17 mouse cellular contexts compared by ENCODE assay signal in the genomic region with DNA sequence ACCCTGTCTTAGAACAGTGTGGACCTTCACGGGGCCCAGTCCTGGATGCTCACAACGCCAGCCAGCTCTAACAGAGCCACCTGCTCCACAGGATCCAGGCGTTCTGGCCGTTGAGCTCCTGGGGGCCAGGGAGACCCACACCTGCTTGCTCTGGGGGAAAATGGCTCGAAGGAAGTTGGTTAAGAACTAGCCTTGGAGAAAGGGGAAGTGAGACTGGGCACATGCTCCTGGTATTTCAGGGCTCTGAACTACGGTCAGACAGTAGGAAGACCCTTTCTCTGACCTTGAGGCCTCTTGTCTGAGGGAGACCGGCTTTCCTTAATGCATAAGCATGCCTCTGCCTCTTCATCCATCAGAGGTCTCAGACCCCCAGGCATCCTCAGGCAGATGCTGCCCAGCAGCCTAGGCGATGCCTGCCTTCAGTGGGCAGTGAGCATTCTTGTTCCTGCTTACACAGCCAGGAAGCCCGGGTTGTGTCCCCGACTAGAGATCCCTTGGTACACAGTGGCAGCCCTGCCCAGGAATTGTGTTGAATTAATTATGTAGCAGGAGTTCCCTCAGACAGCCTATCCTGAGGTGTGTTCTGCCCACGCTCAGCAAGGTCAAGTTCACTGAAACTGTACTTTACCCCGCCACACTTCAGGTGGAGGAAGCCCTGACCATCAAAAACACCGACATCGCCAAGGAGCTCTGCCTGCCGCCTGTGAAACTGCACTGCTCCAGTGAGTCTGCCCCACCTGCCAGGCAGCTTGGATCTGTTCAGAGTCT. TPM values are rescaled to one million over a fixed set of nuclear protein-coding genes. Genes with fewer than 3 reads are reported as not detected.
DNase-seq lines count a peak whose midpoint lies in the region; ATAC-seq and TF ChIP-seq lines count a peak whose summit lies in the region.
"Had no signal": no experiment of that assay in that cellular context is flagged by ENCODE, and none has a peak within 500 bp of the region (broad histone marks: within the 10 kb centered on the region; RNA-seq: fewer than 3 reads in every experiment).

No protein-coding gene starts in this region.

- TF ChIP-seq CTCF in CH12.LX (conservative IDR thresholded peaks at IDR 0.05 in 1 of 2, IDR thresholded peaks at IDR 0.05 in 1 of 2; ENCODE audit: low read depth in 2 of 2, low read length in 2 of 2), result no peak
- TF ChIP-seq CTCF in liver, postnatal 0 days (IDR thresholded peaks at IDR 0.05; ENCODE audit: low read depth), result no peak
- no peak for TF ChIP-seq CTCF in stomach, postnatal 0 days (IDR thresholded peaks at IDR 0.05; ENCODE audit: low read depth)

- H3K4me3 ChIP-seq in CH12.LX (replicated peaks in 1 of 3; ENCODE audit: low read depth in 2 of 3, low read length in 2 of 3, poor library complexity in 1 of 3), result peak overlapping the region in 1 of 3 experiments; percentile 29
- no peak overlapping the region for H3K4me3 ChIP-seq in brown adipose tissue, adult 24 weeks (ENCODE audit: insufficient read depth, low read depth, low read length)
- H3K4me3 ChIP-seq in liver, postnatal 0 days (ENCODE audit: low read depth, low read length), result no peak overlapping the region
- H3K4me3 ChIP-seq in stomach, postnatal 0 days (ENCODE audit: low read depth, low read length), result no peak overlapping the region

- peak; percentile 56 for DNase-seq in layer of hippocampus, adult 9-11 months
- DNase-seq in layer of hippocampus, postnatal 10 days (ENCODE audit: low spot score in 2 of 2), result no peak
- DNase-seq in CH12.LX (ENCODE audit: extremely low read depth), result peak; percentile 74
- DNase-seq in liver, postnatal 0 days, result no peak
- DNase-seq in stomach, postnatal 0 days (ENCODE audit: low spot score), result no peak
- no peak for DNase-seq in testis, postnatal 14 days (ENCODE audit: low spot score)
- no peak for DNase-seq in right cerebral cortex, postnatal 36 days (ENCODE audit: low spot score in 2 of 2)
- DNase-seq: cerebellum, adult 11-12 months; embryo, embryonic 11 days; gastrocnemius, postnatal 36 days; right cerebral cortex, postnatal 4 days had no signal

- peaks cover 15% of the 10 kb centered on the region for H3K79me2 ChIP-seq in CH12.LX (replicated peaks; ENCODE audit: control insufficient read depth, extremely low read depth, insufficient read depth, poor library complexity, severe bottlenecking)

- H3K4me1 ChIP-seq in CH12.LX (ENCODE audit: control insufficient read depth in 1 of 2, insufficient read depth in 2 of 2), result peaks cover 33 to 57% of the 10 kb centered on the region in 2 experiments
- no peaks in the 10 kb centered on the region for H3K4me1 ChIP-seq in brown adipose tissue, adult 24 weeks (ENCODE audit: control insufficient read depth, insufficient read depth, insufficient read length, low read length)
- peaks cover 18% of the 10 kb centered on the region for H3K4me1 ChIP-seq in liver, postnatal 0 days (ENCODE audit: insufficient read depth)
- H3K4me1 ChIP-seq in stomach, postnatal 0 days (replicated peaks; ENCODE audit: control insufficient read depth, insufficient read depth), result no peaks in the 10 kb centered on the region

- peak overlapping the region; percentile 95 for H3K27ac ChIP-seq in CH12.LX (ENCODE audit: insufficient read depth, low read depth)
- peak overlapping the region; percentile 63 for H3K27ac ChIP-seq in brown adipose tissue, adult 24 weeks (replicated peaks; ENCODE audit: low read depth, low read length)
- peak overlapping the region; percentile 71 for H3K27ac ChIP-seq in liver, postnatal 0 days (ENCODE audit: low read depth)
- no peak overlapping the region for H3K27ac ChIP-seq in stomach, postnatal 0 days (replicated peaks)

- no peak; the same call in 1 of the 2 replicates for TF ChIP-seq POLR2A in CH12.LX (IDR thresholded peaks at IDR 0.05; ENCODE audit: low read depth, low read length)

- H3K9me3 ChIP-seq in CH12.LX (replicated peaks; ENCODE audit: low read length), result no peaks in the 10 kb centered on the region
- H3K9me3 ChIP-seq in liver, postnatal 0 days (ENCODE audit: low read length), result no peaks in the 10 kb centered on the region
- no peaks in the 10 kb centered on the region for H3K9me3 ChIP-seq in stomach, postnatal 0 days (ENCODE audit: control insufficient read depth, low read length)

- peaks cover 21 to 42% of the 10 kb centered on the region in 2 experiments for H3K36me3 ChIP-seq in CH12.LX (replicated peaks in 1 of 2; ENCODE audit: control insufficient read depth in 1 of 2, insufficient read depth in 1 of 2, low read length in 1 of 2)
- H3K36me3 ChIP-seq in liver, postnatal 0 days (replicated peaks; ENCODE audit: insufficient read depth, low read length), result peaks cover 35% of the 10 kb centered on the region
- peaks cover 15% of the 10 kb centered on the region; the same call in 1 of the 2 replicates for H3K36me3 ChIP-seq in stomach, postnatal 0 days (ENCODE audit: control insufficient read depth, insufficient read depth, low read length)

- no peaks in the 10 kb centered on the region for H3K27me3 ChIP-seq in CH12.LX (replicated peaks)
- no peaks in the 10 kb centered on the region for H3K27me3 ChIP-seq in liver, postnatal 0 days (ENCODE audit: insufficient read depth, low read length)
- H3K27me3 ChIP-seq in stomach, postnatal 0 days (ENCODE audit: control insufficient read depth, insufficient read depth, low read length), result no peaks in the 10 kb centered on the region

- peak overlapping the region; percentile 14; the same call in 1 of the 2 replicates for H3K4me2 ChIP-seq in CH12.LX (ENCODE audit: insufficient read depth, low read depth, poor library complexity, severe bottlenecking)
- no peak overlapping the region for H3K4me2 ChIP-seq in liver, postnatal 0 days (ENCODE audit: low read depth, low read length)
- H3K4me2 ChIP-seq in stomach, postnatal 0 days (replicated peaks; ENCODE audit: low read depth), result no peak overlapping the region

- 59% methylated on average over 15 of the region's 15 CpGs for WGBS in liver, postnatal 0 days (ENCODE audit: insufficient replicate concordance)
- WGBS in stomach, postnatal 0 days, result 88% methylated on average over 15 of the region's 15 CpGs

- dilution Hi-C loops in CH12.LX (cut with MboI; ENCODE audit: extremely low pct_ligation_motif_present, extremely low pct_unique_long_range_greater_than_20kb, low sequenced_read_pairs), result no loop called here

- no peak overlapping the region for H3K9ac ChIP-seq in CH12.LX (ENCODE audit: insufficient read depth, low read depth)
- H3K9ac ChIP-seq in liver, postnatal 0 days (replicated peaks), result peak overlapping the region; percentile 16; the same call in 1 of the 2 replicates
- H3K9ac ChIP-seq in stomach, postnatal 0 days (ENCODE audit: low read length), result no peak overlapping the region

- in situ Hi-C loops in CH12.LX (cut with MboI; ENCODE audit: low pct_ligation_motif_present, low pct_unique_long_range_greater_than_20kb, low sequenced_read_pairs), result loop anchor here (5.0 to 10.0 kb wide), 2 partner anchors 36 to 58 kb away; partner anchors contain the start of gene Selplg

- ATAC-seq in liver, postnatal 0 days, result no peak
- ATAC-seq in stomach, postnatal 0 days (ENCODE audit: low FRiP score, low TSS enrichment), result no peak
- ATAC-seq: hindbrain, embryonic 16.5 days had no signal

- TF ChIP-seq RAD21 in CH12.LX (IDR thresholded peaks at IDR 0.05; ENCODE audit: low read depth, low read length), result no peak

- TF ChIP-seq EP300 in CH12.LX (IDR thresholded peaks at IDR 0.05; ENCODE audit: low read length), result peak; percentile 92
- TF ChIP-seq EP300 in liver, postnatal 0 days (IDR thresholded peaks at IDR 0.05; ENCODE audit: low read depth), result no peak
- TF ChIP-seq EP300 in stomach, postnatal 0 days (optimal IDR thresholded peaks at IDR 0.05), result no peak

RNA-seq across cellular contexts. Expression of gene Iscu, which starts 3.8 kb away (rescaled TPM):
- total RNA-seq in layer of hippocampus, postnatal 10 days (2021), result 10 to 100 TPM; 71.0 to 77.5 TPM
- 79.3 and 81.5 TPM in 2 replicates for total RNA-seq in CH12.LX (2012; rRNA removed)
- total RNA-seq in CH12.LX (2014; rRNA removed), result 70.6 and 72.1 TPM in 2 replicates
- polyA plus RNA-seq in CH12.LX (2012; ENCODE audit: insufficient read length, low read depth), result 83.0 and 86.7 TPM in 2 replicates
- polyA plus RNA-seq in brown adipose tissue, adult 24 weeks (2012; ENCODE audit: insufficient read depth, insufficient read length, missing spikeins), result 426 and 447 TPM in 2 replicates
- polyA plus RNA-seq in liver, postnatal 0 days (2015; fragmentation: Nextera tagmentation; extraction: Ambion mirVana), result 109 TPM in 2 replicates
- polyA plus RNA-seq in stomach, postnatal 0 days (2015; fragmentation: Nextera tagmentation; extraction: Ambion mirVana), result 154 and 166 TPM in 2 replicates

RNA-seq across cellular contexts. Expression of gene Sart3, which starts 4.0 kb away (rescaled TPM):
- total RNA-seq in layer of hippocampus, postnatal 10 days (2021), result 10 to 100 TPM; 36.7 to 48.2 TPM
- 66.1 and 67.0 TPM in 2 replicates for total RNA-seq in CH12.LX (2012; rRNA removed)
- total RNA-seq in CH12.LX (2014; rRNA removed), result 27.2 and 28.8 TPM in 2 replicates
- polyA plus RNA-seq in CH12.LX (2012; ENCODE audit: insufficient read length, low read depth), result 104 and 113 TPM in 2 replicates
- 5.9 and 11.4 TPM in 2 replicates for polyA plus RNA-seq in brown adipose tissue, adult 24 weeks (2012; ENCODE audit: insufficient read depth, insufficient read length, missing spikeins)
- polyA plus RNA-seq in liver, postnatal 0 days (2015; fragmentation: Nextera tagmentation; extraction: Ambion mirVana), result 6.9 and 7.9 TPM in 2 replicates
- polyA plus RNA-seq in stomach, postnatal 0 days (2015; fragmentation: Nextera tagmentation; extraction: Ambion mirVana), result 10.4 and 11.2 TPM in 2 replicates

RNA-seq across cellular contexts. Expression of gene Tmem119, which starts 24.0 kb away (rescaled TPM):
- total RNA-seq in layer of hippocampus, postnatal 10 days (2021), result 10 to 100 TPM; 11.7 to 13.1 TPM
- total RNA-seq in CH12.LX (2012; rRNA removed) (0.30 and 0.46 TPM in 2 replicates), CH12.LX (2014; rRNA removed) (0.55 and 1.0 TPM in 2 replicates)
- 0.97 and 1.5 TPM in 2 replicates for polyA plus RNA-seq in CH12.LX (2012; ENCODE audit: insufficient read length, low read depth)
- polyA plus RNA-seq in brown adipose tissue, adult 24 weeks (2012; ENCODE audit: insufficient read depth, insufficient read length, missing spikeins), result 0.83 and 1.5 TPM in 2 replicates
- polyA plus RNA-seq in liver, postnatal 0 days (2015; fragmentation: Nextera tagmentation; extraction: Ambion mirVana), result 3.2 and 3.4 TPM in 2 replicates
- polyA plus RNA-seq in stomach, postnatal 0 days (2015; fragmentation: Nextera tagmentation; extraction: Ambion mirVana), result 35.3 and 36.6 TPM in 2 replicates

RNA-seq across cellular contexts. Expression of gene Ficd, which starts 40.7 kb away (rescaled TPM):
- total RNA-seq in layer of hippocampus, postnatal 10 days (2021), result 1 to 10 TPM; 8.2 to 9.4 TPM
- total RNA-seq in CH12.LX (2012; rRNA removed), result 2.4 and 3.4 TPM in 2 replicates
- total RNA-seq in CH12.LX (2014; rRNA removed), result 2.0 and 2.5 TPM in 2 replicates
- polyA plus RNA-seq in CH12.LX (2012; ENCODE audit: insufficient read length, low read depth), result 2.2 and 2.4 TPM in 2 replicates
- 4.2 and 4.4 TPM in 2 replicates for polyA plus RNA-seq in brown adipose tissue, adult 24 weeks (2012; ENCODE audit: insufficient read depth, insufficient read length, missing spikeins)
- polyA plus RNA-seq in liver, postnatal 0 days (2015; fragmentation: Nextera tagmentation; extraction: Ambion mirVana), result 2.6 and 2.8 TPM in 2 replicates
- polyA plus RNA-seq in stomach, postnatal 0 days (2015; fragmentation: Nextera tagmentation; extraction: Ambion mirVana), result 5.5 and 6.0 TPM in 2 replicates

RNA-seq across cellular contexts. Expression of gene 1700069L16Rik, which starts 51.7 kb away (rescaled TPM):
- total RNA-seq in layer of hippocampus, postnatal 10 days (2021), result not detected
- not detected in 2 replicates for total RNA-seq in CH12.LX (2012; rRNA removed)
- total RNA-seq in CH12.LX (2014; rRNA removed), result not detected in 2 replicates
- polyA plus RNA-seq in CH12.LX (2012; ENCODE audit: insufficient read length, low read depth), result not detected in 2 replicates
- not detected in 2 replicates for polyA plus RNA-seq in brown adipose tissue, adult 24 weeks (2012; ENCODE audit: insufficient read depth, insufficient read length, missing spikeins)
- not detected in 2 replicates for polyA plus RNA-seq in liver, postnatal 0 days (2015; fragmentation: Nextera tagmentation; extraction: Ambion mirVana)
- not detected in 2 replicates for polyA plus RNA-seq in stomach, postnatal 0 days (2015; fragmentation: Nextera tagmentation; extraction: Ambion mirVana)
- total RNA-seq: adrenal gland, postnatal 10 days; gastrocnemius, postnatal 36 days; layer of hippocampus, adult 18-20 months had no signal
- polyA plus RNA-seq: heart, embryonic 14.5 days; hindbrain, embryonic 16.5 days; limb, embryonic 14.5 days had no signal

Comparison
In these comparisons a context has a peak if more than half of its experiments do, and no peak if none do; other contexts are left out.
1. DNase-seq: peak in layer of hippocampus, adult 9-11 months (single experiment) and CH12.LX (single experiment); none in layer of hippocampus, postnatal 10 days (0 of 2), liver, postnatal 0 days (single experiment), stomach, postnatal 0 days (single experiment), testis, postnatal 14 days (single experiment) and right cerebral cortex, postnatal 36 days (0 of 2).